Mouse (Mus musculus): ENCODE data around the gene 1110032F04Rik.
"Not testable (repeated sequence)": the region's sequence is repeated elsewhere in the genome, so short reads cannot be mapped to it uniquely, and the experiment has no call there.

Gene 1110032F04Rik

GRCm38 (mm10) chr3:68869211-68869690 is at the start of gene 1110032F04Rik:
Gene 1110032F04Rik (plus strand): TSS chr3:68869586.
- DNase-seq = peak; percentile 34 to 43

- no peak for DNase-seq
Measured at GRCm38 (mm10) chr3:68821406-68821805, 48.0 kb upstream of the 1110032F04Rik start.

GRCm38 (mm10) chr3:68821926-68822341 is 47.5 kb upstream of the 1110032F04Rik start:
- peak in 1 of 2 experiments; percentile 11 for DNase-seq

DNA sequence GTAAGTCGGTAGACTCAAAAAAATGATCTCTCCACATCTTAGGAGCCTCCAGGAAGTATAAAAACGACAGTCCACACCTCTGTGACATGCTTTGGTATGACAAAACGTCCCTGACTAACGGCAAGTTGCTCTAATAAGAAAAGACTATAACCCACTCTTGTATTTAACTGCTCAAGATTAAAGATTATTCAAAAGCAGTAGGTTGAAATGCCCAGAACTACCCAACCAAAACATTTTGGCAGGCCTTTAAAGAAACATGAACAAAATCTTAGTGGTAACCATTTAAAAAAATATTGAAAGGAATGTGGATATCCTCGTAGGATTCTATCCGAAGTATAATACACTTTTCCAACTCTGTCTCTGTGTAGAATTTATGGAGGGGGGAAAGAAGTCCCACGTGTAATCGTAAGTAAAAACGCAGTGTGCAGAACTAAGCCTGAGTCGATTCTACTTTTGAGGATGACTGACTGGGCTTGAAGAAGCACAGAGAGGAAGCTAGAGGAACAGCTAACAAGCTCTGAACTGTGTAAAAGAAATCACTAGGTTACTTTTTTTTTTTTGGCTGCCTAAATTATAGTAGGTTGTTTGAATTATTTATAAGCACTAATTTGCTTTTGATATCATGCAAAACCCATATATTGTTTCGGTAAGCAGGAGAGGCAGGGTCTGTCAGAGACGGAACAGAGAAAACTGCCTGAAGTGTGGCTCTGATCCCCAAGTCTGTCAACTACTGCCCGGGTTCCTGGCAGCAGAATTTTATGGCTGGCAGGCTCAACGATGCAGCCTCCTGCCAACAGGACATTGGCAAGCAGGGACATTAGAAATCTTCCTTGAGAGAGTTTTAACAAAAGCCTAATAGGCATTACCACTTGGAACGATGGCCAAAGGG is 45.3 kb upstream of the 1110032F04Rik start:
- peak; percentile 77 to 82 for DNase-seq

DNA sequence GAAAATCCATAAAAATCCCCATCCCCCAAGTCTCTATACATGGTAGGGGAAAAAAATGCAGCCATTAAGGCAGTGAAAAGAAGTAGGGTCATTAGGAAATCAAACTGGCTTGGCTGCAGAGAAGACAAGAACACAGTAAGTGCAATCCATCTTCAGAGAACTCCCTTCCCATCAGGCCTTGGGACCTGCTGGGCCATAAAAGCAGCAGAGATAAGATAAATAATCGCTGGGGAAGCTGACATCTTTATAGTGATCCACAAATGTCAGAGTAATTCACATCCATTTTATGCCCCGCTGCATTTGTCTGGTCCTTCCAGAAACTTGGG is 44.7 kb upstream of the 1110032F04Rik start:
- DNase-seq = no peak

DNA sequence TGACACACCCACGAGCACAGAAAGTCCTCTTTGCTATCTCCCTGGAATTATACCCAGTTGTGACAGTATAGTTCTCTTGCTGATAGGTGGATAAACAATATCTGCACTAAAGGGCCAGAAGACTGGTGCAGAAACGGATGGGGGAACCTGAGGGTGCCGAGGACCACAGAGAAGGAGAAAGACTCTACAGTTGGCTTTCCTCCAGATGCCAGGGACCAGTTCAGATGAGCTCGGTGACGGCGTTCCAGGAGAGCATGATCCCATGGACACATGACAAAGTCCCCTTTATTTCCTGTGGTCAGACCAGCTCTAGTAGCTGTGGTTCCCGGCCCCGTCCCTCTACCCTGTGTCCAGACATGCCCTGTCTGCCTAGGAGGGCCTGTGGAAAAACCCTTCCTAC is 44.2 kb upstream of the 1110032F04Rik start:
- peak in 1 of 2 experiments; percentile 9 for DNase-seq

DNA sequence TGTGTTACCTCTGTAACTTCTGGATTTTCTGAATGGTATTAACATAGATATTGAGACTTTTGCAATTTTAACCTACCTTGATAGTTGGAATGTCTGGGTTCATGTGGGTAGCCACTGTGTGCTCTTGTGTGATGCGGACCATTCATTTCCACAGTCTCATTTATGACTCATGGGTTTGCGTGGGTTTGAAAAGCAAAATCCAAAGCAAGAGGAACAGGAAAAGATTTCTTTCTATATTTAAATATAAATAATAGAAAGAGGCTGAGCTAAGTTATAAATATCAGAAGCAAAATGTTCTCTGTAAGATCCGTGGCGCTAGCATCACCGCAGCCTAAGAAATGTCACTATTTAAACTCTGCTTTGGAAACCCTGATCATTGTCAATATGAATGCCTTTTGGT is 41.7 kb upstream of the 1110032F04Rik start:
- DNase-seq = no peak

DNA sequence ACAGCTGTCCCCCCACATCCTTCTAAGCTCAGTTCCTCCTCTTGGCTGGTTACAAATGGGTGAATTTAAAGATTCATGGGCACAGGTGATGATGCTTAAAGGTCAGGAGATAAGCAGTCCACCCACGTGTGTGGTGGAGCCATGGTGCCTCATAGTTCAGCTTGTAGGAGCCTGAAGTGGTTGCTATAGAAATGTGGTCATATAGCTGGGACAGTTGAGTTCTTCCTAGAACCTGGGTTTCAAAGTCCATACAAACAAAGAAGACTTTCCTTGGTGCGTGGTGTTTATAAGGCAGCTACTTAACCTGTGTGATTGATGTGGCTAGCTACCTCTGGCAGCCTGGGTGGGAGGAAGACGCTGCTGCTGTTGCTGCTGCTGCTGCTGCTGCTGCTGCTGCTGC is 39.4 kb upstream of the 1110032F04Rik start:
- no peak for DNase-seq

DNA sequence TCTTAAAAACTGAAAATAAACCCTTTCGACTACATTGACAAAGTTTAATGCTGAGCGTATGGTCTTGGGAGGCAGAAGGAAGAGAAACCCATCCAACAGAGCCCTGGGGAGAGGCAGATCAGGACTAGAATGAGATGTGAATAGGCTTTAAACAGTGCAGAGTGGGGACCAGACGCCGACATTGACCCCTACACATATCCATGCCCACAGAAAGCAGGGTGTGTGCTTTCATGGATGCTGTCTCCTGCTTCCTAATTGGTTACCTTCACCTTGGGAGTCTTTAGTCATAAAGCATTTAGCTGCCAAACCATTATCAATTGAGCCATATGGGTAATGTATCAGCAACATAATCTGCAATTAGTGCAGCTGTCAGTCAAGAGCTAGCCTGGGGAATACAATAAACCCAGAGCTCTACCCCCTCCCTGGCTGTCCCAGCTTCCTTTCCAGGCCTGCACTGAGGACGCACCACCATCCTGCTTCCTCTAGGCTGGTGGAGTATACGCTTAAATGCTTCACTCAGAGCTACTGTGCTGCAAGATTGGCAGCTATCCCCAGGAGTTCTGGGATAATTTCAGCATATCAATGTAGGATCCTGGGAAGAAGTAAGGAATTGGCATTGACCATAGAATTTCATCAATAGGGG is 32.4 kb upstream of the 1110032F04Rik start:
- no peak for DNase-seq

DNA sequence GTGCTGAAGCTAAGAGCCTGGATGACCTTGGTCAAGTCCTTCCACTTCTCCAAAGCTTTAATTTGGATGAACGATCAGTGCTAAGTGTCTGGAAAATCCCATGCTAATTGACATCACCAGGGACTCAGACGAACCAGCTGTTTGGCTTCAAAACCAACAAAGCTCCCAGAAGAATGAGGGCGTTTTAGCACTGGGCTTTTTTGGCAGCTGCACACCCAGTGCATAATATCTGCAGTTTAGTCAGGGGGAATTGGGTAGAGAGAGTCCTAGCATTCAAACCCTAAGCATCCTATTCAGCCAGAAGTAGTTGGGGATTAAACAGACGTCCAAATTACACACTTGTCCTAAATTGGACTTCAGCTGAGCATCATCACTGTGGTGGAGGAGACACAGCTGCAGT is 29.2 kb upstream of the 1110032F04Rik start:
- no peak for DNase-seq

- DNase-seq = no peak
Measured at GRCm38 (mm10) chr3:68844025-68844424, 25.4 kb upstream of the 1110032F04Rik start.

DNA sequence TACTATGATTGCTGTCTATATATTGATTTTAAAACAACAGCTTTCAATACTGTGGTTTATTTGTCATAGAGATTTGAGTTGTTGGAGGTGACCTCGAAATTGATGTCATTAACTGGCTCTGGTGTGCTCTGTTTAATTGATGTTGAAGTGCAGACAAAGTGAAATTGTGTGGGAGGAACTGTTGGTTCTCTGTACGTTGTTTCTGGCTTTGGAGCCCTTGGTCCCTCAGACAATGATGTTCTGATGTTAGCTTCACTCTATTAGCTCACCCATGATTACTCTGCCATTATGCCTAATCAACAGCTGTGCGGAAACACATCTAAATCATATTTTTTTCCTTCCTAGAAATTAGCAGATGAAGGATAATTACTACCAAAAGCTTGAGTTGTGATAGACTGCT is 21.1 kb upstream of the 1110032F04Rik start:
- no peak for DNase-seq

DNA sequence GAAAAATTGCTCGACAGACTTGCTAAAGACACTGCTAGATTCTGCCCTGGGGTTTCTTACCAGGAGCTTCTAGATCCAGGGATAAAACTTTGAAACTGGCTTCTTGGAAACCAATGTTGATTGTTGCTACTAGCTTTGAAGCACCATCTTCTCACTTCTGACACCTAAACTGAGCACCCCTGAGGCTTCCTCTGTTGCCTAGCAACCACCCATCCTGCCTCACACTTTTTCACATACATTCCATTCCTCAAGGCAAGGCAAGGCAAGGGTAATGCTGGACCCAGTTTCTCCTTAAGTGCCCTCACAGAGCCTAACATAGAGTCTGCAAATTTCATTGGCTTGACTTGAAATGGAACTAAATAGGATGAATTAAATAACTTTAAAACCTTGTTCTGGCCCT is 17.0 kb upstream of the 1110032F04Rik start:
- DNase-seq = no peak

GRCm38 (mm10) chr3:68869691-68870567 is 543 bp downstream of the 1110032F04Rik start:
- DNase-seq = peak; percentile 33 to 42

- peak in 1 of 2 experiments; percentile 5 for DNase-seq
Measured at GRCm38 (mm10) chr3:68870568-68870950, 1.2 kb downstream of the 1110032F04Rik start.

DNA sequence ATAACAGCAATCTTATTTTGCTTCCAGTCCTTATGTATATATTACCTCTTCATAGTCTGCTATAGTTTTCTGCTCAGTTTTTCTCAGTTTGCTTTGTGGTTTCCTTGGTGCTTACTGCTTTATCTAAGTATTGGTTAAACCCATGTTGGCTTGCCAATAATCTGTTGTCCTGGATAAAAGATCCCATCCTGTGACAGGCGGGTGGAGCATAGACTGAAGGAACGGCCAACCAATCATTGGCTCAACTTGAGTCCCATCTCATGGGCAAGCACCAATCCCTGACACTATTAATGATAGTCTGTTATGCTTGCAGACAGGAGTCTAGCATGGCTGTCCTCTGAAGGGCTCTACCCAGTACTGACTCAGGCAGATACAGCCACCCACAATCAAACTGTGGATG is 4.7 kb downstream of the 1110032F04Rik start:
- DNase-seq = no peak

DNA sequence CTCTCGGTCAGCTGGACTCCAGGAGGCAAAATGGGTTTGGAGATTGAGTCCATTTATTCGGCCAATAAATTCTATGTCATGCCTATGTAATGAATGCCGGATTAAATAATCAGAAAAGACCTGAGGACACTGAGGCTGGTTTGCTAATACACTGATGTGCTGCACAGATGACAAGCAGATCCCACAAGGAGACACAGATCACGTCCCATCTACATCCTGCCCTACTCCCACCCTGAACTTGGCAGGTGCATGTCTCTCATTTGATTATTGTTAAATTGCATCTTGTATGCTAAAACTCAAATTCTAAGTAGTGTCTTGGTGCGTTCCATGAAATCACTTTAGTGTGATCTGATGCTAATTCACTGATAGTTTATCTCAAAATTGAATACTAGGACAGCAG is 17.5 kb downstream of the 1110032F04Rik start:
- DNase-seq = no peak

GRCm38 (mm10) chr3:68895426-68895825 is 26.0 kb downstream of the 1110032F04Rik start:
- no peak for DNase-seq

DNA sequence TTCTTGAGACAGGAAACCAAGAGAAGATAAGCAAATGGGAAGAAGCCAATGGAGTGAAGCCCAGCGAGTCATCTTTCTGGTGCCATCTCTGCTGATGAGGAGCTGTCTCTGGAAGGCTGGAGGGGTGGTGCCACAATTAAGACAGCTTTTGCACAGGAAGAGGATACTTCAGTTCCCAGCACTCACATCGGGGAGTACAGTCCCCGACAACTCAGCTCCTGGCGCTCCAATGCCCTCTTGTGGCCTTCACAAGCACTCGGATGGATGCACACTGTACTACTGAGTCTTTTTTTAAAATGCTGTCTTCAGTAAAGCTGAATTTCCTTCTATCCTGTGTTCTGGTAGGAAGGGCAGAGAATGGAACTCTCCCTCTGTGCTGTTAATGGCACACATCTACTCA is 27.8 kb downstream of the 1110032F04Rik start:
- DNase-seq = no peak

- DNase-seq = not testable (repeated sequence)
Measured at GRCm38 (mm10) chr3:68902636-68903035, 33.2 kb downstream of the 1110032F04Rik start.

- DNase-seq = no peak
Measured at GRCm38 (mm10) chr3:68904902-68905778, 35.8 kb downstream of the 1110032F04Rik start.

- no peak for DNase-seq
Measured at GRCm38 (mm10) chr3:68907509-68907908, 38.1 kb downstream of the 1110032F04Rik start.

Measured in cerebellum, postnatal 25 days (tissue).